Mouse (Mus musculus) left cerebral cortex, postnatal 4 days (tissue): ENCODE results near the gene Cog8. TPM values are rescaled to one million over a fixed set of nuclear protein-coding genes. Genes with fewer than 3 reads are reported as not detected.

ENCODE experiments used
- microRNA-seq: library from miRNA; unstranded; fragments of <30 nt; microRNA quantifications from one replicate; pipeline ENCODE4 v1.2.0, GENCODE M21; 2022
- total RNA-seq, 2 experiments: library from RNA; stranded (reverse); gene quantifications; 2 replicates each; pipeline ENCODE4 v1.2.3; 2021

Gene Cog8
- total RNA-seq, 2 experiments from 2014 or later = 21.3 to 22.8 TPM

Small RNA genes within 50 kb of the gene (microRNA-seq; reads per million reads assigned to microRNA genes)
- 1.2 reads per million for gene Mir7075

Other genes starting within 250 kb of the Cog8 start
- 10 to 100 TPM; 16.7 to 17.7 TPM for gene Has3, start 186.4 kb downstream of the Cog8 start, total RNA-seq
- 10 to 100 TPM; 30.0 to 30.2 TPM for gene Utp4, start 163.1 kb downstream of the Cog8 start, total RNA-seq
- gene Sntb2, start 120.9 kb downstream of the Cog8 start, total RNA-seq = 1 to 10 TPM; 6.3 to 6.5 TPM
- gene Vps4a, start 25.5 kb downstream of the Cog8 start, total RNA-seq = 100 to 1,000 TPM; 137 to 143 TPM
- gene Pdf, start 8.1 kb downstream of the Cog8 start, total RNA-seq = 10 to 100 TPM; 22.5 to 23.2 TPM
- 10 to 100 TPM; 52.1 to 64.6 TPM for gene Nip7, start 188 bp upstream of the Cog8 start, total RNA-seq
- gene Tmed6, start 9.0 kb upstream of the Cog8 start, total RNA-seq = not detected
- gene Terf2, start 39.9 kb upstream of the Cog8 start, total RNA-seq = 10 to 100 TPM; 43.9 to 47.2 TPM
- 10 to 100 TPM; 98.3 to 99.8 TPM for gene Cyb5b, start 94.0 kb upstream of the Cog8 start, total RNA-seq
- 10 to 100 TPM; 38.6 to 40.6 TPM for gene Nfat5, start 236.8 kb upstream of the Cog8 start, total RNA-seq